Mouse (Mus musculus) left cerebral cortex, postnatal 25 days (tissue): ENCODE results near the gene Kif13a. TPM values are rescaled to one million over a fixed set of nuclear protein-coding genes. Genes with fewer than 3 reads are reported as not detected.

Experiments used
- DNase-seq, 2 experiments: peaks; one replicate each; pipeline ENCODE4 v3.0.0; 2022; ENCODE audit warnings: low spot score in 2 of 2, mixed read lengths in 1 of 2
- intact Hi-C: fragments of 180-260 bp; cut with DNase I; formaldehyde crosslinking; loops from one replicate; pipeline ENCODE4 v1.15.1; 2025
- total RNA-seq, 2 experiments: library from RNA; stranded (reverse); gene quantifications; 2 replicates each; pipeline ENCODE4 v1.2.3; 2021

Kif13a gene
- total RNA-seq, result 10 to 100 TPM; 17.7 to 18.1 TPM

DNA sequence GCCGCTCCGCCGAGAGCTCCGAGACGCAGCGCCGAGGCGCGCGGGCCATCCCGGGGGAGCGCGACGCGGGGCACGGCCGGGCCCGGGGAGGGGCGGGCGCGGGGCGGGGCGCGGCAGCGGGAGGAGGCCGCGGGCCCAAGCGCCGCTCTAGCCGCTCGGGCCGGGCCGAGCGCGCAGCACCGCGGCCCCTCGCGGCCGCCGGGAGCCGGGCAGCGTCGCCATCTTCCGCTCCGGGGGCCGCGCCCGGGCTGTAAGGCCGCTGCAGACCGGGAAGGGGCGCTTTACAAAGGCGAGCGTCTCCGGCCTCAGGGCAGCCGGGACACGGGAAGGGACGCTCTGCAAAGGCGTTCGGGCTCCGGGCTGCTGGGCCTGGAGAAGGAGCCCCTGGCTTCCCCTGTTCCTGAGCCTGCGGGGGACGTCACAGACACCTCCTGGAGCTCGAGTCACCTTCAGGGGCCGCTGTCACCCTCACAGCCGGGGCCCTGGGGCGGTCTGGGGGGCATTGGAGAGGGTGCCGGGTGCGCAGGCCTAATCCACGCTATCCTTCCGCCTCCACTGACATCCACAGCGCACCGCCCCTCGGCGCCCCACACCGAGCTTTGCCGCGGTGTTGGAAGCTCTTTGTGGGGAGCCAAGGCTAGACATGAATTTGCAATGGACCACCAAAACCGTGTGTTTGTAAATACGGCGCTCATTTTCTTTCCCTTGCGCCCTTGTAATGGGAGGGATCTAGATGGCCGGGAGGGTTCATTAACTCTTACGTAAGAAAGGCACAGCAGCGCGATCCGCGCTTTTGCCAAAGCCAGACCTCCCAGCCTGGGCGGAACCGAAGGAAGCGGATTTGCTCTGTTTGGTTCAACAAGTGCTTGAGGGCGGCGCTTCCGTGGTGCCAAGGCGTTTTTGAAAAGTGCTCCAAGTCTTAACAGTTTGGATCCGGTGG lies at the start of gene Kif13a:
Gene Kif13a (minus strand): TSS at position 149 of the 940 bp plus-strand sequence.
- DNase-seq, result peak; percentile 89 to 96
- intact Hi-C loops, result loop anchor here (1.0 to 2.0 kb wide), 2 partner anchors 84 to 91 kb away; partner anchors contain the start of gene Nhlrc1

DNA sequence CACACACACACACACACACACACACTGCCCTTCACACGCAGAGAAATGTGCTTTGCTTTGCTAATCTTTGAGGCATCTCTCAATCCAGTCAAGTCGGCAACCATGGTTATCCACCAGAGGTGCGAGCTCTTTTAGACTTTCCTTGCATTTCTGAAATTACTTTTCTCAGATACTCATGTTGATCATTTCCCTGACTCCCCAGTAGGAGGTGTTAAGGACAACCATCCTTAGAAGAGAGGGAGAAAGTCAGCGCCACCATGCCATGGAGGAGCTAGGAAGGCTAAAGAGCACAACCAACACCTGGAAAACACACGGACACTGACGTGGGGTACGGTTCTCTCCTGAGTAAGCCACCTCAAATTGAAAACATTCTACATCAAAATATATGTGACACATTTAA lies 46.9 kb upstream of the Kif13a start:
- DNase-seq, result no peak
- intact Hi-C loops, result no loop called here

DNA sequence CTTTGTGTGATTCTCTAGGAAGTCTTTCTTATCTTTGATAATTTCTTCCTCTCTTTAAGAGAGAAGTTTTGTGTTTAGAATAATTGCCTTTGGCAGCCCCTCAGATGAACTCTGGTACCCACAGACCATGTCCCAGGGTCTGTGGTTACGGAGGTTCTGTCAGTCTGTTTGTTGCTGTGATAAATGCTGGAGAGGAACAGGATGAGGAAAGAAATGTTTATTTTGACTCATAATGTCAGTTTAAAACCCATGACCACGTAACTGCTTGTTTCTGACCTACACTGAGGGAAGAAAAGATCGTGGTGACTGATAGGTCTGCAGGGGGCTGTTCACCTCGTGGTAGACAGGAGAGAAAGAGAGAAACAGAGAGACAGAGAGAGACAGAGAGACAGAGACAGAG lies 46.3 kb upstream of the Kif13a start:
- intact Hi-C loops, result no loop called here
- no peak for DNase-seq

DNA sequence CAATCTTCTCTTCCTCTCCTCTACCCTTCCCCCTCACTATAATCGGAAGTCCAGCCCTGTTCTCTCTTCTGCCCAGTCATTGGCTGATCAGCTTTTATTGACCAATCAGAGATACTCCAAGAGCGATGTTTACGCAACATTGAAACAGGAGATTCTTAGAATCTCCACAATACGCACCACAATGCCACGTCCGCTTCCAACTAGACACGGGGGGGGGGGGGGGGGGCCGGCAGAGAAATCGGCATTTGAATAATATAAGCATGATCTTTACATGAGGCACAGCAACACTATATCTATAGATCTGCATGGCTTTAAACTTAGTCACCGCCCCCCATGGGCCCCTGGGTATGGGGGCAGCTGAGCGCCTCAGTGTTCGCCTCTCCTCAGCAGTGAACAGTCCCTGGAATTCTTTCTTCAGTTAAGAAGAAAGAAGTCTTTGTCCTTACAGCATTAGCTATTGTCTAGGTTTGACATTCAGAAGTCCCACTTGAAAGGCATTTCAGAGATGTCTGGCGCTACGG lies 45.4 kb upstream of the Kif13a start:
- intact Hi-C loops, result no loop called here
- DNase-seq, result peak in 1 of 2 experiments; percentile 4

DNA sequence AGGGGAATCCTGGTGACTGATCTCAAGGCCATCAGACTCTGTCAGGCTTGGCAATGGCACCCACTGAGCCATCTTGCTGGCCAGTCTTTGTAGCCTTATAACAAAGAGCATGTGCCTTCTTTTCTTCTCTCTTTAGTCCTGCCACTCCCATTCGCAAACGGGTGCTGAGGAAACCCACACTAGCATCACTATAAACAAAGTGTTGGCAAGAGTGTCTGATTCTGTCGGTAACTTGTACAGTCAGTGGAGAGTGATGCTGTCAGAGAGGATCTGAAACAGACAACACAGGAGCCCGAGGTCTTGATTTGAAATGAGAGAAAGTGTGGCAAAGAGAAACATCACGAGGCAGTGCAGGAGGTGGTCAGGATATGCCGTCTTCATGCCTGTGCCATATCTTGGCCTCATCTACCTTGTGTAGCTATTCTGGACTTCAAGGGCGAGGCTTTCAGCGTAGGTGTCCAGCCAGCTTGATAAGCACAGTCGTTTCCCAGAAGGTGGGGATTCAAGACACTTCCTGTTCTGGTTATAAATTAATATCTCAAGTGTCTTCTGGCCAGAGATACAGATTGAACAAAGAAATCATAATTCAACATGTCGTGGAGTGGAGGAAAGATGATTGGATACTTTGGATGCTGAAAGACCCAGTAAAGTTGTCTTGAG lies 40.7 kb upstream of the Kif13a start:
- intact Hi-C loops, result no loop called here
- no peak for DNase-seq

DNA sequence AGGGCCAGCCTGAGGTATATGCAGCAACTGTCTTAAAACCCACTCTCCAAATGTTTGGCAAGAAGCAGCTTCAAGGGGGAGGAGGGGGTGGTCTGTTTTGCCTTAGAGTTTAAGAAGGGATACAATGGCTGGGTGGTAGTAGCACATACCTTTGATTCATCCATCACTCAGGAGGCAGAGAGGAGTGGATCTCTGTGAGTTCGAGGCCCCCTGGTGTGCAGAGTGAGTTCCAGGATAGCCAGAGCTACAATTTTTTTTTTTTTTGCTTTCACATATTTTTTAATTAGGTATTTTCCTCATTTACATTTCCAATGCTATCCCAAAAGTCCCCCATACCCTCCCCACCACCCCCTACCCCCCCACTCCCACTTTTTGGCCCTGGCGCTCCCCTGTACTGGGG lies 39.0 kb upstream of the Kif13a start:
- intact Hi-C loops, result no loop called here
- no peak for DNase-seq

DNA sequence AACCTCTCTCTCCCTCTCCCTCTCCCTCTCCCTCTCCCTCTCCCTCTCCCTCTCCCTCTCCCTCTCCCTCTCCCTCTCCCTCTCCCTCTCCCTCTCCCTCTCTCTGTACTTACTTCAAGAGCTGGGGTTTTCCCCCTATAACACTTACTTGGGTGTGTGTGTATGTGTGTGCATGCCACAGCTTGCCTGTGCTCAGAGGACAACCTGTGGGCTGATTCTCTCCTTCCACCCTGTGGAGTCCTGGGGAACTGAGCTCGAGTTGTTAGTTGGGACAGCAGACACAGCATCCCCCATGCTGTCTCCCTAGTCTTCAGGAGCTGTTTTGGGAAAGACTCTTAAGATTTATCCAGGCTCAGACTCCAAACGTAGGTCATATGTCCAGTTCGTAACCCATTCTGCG lies 37.6 kb upstream of the Kif13a start:
- DNase-seq, result no peak
- intact Hi-C loops, result no loop called here

DNA sequence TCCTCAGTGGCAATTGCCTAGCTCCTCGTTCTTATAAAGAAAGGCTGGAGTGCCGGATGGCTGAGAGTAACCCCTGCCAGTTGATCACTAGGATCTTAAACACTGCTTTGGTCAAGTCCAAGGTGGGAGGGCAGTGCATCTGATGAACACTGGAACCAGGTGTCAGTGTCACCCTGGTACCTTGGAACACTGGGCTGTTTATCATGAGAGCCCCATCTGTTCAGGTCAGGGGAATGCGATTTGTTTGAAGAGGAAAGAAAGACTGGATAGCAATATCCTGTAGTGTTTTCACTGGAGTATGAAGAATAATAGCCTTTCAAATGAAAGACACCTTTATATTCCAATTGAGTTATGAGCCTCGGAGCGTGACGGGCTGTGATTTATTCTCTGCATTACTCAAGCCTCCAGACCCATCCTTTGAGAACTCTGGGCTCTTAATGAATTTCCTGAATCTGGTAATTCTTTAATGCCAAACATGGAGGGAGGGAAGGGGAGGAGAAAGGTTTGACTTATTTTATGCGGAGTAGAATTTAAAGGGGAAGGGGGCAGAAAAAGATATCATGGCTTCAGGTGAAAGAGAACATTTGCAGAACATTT lies 31.3 kb upstream of the Kif13a start:
- no peak for DNase-seq
- intact Hi-C loops, result no loop called here

DNA sequence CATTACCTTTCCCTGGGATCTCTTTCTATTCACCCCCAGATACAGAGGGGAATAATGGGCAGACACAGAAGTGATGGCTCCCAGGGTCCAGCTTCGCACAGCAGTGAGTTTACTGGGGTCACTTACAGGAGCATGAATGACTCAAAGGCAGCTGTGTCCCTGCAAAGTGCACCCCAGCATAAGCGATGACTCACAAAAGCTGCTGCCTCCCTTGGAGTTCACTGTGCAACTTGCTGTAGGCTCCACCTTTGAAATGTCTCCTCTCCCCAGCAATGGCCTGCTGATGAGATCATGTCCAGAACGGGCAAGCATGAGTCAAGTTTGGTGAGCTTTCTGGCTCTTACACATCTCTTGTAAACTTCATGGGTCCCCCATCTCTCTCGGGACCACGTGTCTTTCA lies 29.5 kb upstream of the Kif13a start:
- intact Hi-C loops, result no loop called here
- no peak for DNase-seq

DNA sequence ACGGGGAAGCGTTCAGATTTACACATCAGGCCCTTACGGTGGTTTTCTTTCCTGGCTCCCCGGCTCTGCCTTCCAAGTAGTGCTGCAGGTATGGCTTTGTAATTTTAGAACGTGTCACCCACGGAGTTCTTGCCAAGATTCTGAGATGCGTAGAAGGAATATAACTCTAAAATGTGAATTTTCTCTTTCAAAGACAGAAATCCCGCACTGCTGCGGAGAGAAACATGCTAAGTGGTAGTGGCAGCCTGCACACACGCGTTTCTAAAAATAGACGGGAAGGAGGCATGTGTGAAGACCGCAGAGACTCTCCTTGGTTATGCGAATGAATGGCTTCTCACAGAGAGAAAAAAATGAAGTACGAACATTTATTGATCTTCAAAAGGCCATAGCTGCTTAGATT lies 21.5 kb upstream of the Kif13a start:
- intact Hi-C loops, result no loop called here
- DNase-seq, result peak; percentile 21 to 58

DNA sequence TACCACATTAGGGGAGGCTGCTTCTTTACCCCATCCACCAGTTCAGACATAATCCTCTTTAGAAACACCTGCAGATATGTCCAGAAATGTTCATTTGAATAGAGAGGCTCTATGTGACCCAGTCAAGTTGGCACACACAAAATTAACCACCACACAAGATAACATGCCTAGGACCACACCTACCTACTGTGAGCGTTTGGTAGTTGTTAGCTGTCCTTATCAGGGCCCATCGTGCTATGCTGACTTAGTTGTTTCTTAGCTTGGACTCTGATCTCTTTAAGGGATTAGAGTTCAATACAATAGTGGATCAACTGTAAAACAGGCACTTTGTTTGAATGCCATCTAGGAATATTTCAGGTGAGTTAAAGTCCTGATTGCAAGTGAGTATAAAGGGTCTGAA lies 20.1 kb upstream of the Kif13a start:
- no peak for DNase-seq
- intact Hi-C loops, result no loop called here

DNA sequence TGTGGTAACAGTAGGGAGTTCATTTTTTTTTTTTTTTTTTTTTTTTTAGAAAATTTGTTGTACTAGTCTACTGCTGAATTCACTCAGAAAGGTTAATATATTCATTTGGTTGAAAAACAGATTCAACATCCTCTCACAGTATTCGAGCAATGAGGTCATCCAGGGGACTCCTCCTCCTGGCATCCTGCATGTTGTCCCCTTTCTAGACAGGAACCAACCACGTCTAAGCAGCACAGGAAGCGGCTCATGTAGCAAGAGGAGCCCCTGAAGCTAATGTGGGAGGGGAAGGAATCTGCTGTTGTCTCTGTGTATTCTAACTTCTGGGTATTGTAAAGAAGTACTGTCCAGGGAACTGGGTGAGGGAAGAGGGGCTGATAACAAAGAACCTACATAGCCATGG lies 18.4 kb upstream of the Kif13a start:
- intact Hi-C loops, result no loop called here
- no peak for DNase-seq

DNA sequence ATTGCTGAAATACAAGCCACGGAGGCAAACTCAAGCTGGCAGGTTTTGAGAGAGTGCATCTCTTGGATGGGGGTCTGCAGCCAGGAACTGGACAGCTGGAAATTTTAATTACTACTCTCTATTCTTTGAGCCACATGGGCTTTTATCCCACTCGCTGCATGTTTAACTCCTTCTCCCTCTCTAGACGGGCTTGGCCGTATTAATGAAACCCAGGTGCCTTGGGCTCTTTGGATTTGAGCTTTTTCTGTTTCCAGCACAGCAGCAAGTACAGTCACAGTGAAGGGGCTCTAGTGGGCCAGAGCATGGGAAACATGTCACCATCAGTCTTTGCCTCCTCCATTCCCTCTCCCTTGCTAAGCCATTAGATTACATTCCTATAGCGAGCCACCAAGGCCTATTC lies 16.4 kb upstream of the Kif13a start:
- intact Hi-C loops, result no loop called here
- no peak for DNase-seq

DNA sequence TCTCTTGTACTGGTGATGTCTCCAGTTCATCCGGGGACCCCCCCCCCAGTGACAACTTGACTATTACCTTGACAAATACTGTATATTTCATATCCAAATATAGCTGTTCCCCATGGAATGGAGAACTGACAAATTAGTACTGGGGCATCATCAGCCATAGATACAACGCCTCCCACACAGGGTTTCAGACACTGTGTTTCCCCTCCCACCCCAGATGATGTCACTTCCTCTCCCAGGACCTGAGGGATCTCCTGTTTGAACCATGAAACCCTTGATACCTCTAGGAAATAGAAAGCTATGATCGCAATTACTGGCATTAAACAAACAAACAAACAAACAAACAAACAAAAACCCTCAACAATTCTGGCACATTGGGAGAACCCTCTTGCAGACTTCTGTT lies 15.6 kb upstream of the Kif13a start:
- no peak for DNase-seq
- intact Hi-C loops, result no loop called here

DNA sequence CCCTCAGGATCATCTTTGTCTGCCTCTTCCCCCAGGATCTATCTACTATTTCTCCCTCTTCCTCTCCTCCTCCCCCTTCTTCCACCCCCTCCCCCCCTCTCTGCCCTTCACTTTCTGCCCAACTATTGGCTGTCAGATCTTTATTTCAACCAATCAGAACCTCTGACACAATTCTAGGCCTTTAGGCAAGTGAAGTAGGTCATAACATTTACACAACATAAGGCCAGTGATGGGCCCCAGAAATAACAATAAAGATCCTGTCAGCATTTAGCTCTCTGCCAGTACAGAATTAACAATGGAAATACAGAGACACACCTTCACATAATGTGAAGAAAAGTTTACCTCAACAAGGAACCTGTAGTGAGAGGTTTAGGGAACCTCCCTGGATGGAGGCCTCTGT lies 13.6 kb upstream of the Kif13a start:
- no peak for DNase-seq
- intact Hi-C loops, result no loop called here

DNA sequence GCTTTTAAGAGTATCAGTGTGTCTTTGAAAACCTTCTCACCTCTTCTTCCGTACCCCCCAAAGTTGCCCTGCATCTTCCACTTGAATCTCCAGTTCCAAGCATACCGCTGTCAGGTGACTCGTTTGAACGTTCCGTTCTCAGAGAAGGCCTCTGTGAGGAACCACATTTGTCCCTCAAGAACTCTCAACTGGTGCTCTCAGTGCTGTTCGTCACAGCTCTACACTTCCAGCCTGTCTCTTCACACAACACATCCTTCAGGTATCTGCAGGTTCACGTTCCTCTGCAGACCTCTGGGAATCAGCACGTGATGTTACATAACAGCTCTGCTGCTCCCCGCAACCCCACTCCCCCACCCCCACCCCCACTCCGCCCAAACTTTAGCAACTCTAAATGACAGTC lies 4.4 kb upstream of the Kif13a start:
- intact Hi-C loops, result no loop called here
- DNase-seq, result no peak

DNA sequence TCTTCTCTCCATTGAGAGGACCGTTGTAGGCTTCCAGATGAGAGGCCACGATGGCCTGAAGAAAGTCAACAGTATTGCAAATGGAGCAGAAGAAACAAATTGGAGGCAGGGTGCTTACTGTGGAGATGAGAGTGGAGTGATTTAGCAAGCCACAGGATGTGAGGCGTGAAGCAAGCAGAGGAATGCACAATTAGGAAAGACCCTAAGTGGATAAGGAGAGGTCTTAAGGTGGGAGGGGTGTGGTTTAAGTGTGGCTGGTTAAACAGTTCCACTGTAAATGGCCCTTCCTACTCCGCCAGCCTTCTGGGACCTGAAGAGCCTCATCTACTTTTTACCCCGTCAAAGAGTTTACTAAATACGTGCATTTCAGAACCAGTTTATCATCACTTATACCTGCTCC lies 3.2 kb upstream of the Kif13a start:
- intact Hi-C loops, result no loop called here
- no peak for DNase-seq

DNA sequence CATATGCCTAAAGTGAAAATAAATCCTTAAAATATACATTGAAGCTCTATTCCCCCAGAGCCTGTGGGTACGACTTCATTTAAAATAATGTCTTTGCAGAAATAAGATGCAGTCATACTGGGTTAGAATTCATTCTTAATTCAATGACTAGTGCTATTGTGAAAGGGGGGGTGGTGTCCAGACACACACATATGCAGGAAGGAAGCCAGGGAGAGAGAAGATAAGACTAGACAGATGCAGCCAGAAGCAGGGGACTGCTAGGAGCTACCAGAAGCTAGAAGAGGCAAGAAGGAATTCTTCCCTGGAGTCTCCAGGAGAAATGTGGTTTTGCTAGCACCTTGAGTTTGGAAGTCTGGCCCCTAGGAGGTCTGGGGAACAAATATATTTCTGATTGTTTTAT lies 2.4 kb upstream of the Kif13a start:
- intact Hi-C loops, result no loop called here
- no peak for DNase-seq

DNA sequence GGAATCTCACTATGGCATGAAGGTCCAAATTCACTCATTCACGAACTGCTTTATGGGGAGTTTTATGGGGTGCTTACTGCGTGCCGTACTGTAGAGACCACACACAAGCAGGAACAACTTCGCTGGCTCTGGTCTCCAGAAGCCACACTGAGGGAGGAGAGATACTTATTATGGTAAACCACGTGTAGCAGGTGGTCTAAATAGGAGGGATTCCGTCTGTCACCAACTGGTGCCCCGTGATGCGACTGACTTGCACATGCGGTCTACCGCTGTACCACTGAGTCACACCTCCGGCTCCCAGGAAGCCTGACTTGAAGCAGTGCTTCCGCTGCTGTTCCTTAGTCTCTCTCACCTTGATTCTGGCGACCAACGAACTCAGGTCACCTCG lies 986 bp upstream of the Kif13a start:
- DNase-seq, result peak in 1 of 2 experiments; percentile 47
- intact Hi-C loops, result loop anchor here (1.0 kb wide), 1 partner anchor 84 kb away; the partner anchor contains the start of gene Nhlrc1

DNA sequence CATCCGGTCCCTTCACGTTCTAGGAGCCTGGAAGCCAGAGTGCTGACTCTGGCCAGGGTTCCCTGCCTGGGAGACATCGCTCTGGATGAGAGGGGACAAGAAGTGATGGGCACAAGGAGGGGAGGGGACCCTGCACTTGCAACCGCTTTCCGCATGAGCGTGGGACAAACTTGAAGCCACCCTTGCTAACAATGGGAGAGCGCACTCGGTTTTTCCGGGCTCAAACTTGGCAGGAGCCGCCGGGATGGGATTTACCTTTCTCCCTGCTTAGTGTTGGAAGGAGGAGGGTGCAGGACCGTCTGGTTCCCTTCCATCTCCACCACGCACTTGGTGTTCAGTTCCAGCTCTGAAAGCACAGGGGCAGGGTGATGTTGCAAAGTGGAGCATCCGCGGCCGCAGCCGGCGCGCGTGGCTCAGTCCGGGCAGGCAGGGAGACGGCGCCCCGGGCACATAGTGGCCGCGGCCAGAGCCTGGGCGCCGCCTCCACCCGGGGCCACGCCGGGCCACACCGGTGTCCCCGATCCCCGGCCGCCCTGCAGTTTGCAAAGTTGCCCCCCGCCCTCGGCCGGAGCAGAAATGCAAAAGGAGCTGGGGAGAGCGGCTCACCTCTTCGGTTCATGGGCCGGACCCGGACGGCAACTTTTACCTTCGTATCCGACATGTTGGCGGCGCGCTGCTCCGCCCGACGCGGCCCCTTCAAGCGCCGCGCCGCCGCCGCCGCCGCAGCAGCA lies 541 bp downstream of the Kif13a start:
- intact Hi-C loops, result loop anchor here (2.0 kb wide), 1 partner anchor 90 kb away; no protein-coding TSS in a partner anchor
- DNase-seq, result peak; percentile 52 to 55
